Mouse (Mus musculus): ENCODE data around the gene Itih1.

Itih1 gene

DNA sequence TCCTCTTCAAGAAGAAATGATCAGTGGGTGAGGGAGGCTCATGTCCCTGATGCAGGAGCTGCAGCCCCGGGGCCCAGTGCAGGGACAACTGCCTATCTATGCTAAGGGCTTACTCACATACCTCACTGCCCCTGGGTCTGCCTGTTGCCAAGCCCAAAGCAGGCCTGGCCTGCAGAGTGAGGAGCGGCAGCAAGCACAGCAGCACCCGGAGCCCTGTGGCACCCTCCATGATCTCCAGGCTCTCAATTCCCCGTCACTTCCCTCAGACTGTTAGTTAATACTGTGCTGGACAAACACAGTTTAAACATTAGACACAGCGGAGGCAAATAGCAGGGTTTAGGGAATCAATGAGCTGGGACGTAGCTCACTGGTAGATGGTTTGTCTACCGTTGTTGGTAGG lies at the start of gene Itih1:
TSS of gene Itih1 (minus strand) at position 252 of the 400 bp plus-strand sequence.
- DNase-seq (ENCODE audit: low spot score in 2 of 2), result no peak

DNA sequence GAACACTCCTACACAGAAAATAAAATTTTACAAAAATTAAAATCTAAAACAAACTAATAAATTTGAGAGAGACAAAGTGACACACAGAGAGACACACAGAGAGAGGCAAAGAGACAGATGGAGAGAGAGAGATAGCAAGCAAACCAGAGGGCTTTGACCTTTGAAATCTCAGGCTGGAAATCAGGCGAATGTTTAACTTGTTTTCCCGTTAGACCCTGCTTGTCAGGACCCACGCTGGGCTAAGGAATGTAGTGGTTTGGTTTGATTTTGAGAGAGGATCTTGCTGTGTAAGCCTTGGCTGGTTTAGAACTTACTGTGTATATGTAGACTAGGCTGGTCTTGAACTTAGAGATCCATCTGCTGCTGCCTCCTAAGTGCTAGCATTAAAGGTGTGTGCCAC lies 33.1 kb upstream of the Itih1 start:
- DNase-seq (ENCODE audit: low spot score in 2 of 2), result no peak

DNA sequence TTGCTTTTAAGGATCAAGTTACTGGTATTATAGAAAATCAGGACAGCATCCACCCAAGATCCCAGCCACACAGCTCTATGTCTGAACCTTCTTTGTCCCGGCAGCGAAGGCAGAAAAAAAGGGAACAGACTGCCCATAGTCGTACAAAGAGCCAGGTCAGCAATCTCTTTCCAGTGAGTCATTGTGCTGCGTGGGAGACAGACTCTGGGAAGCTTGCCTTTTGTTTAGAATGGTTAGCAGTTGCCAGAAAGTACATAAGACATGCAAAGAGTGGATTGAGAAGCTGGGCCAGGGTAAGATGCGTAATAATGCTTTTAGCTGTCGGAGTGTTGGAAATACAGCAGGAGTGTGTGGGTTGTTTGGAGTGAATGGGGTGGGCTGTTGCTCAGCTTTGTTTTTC lies 31.1 kb upstream of the Itih1 start:
- peak; percentile 7 to 28 for DNase-seq (ENCODE audit: low spot score in 2 of 2)

DNA sequence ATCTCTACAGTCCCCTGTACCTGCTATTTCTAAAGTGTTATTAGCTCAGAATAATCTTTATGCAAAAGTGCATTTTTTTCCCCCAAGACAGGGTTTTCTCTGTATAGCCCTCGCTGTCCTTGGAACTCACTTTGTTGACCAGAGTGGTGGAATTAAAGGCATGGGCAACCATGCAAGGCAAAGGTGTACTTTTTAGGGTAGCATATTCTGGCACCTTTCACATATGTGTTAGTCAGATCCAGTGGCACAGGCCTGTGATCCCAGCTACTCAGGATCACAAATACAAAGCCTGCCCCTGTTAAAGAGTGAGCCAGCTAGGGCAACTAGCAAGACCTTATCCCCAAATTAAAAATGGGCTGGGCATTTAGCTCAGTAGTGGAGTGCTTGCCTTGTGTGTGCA lies 17.3 kb upstream of the Itih1 start:
- no peak for DNase-seq (ENCODE audit: low spot score in 2 of 2)

DNA sequence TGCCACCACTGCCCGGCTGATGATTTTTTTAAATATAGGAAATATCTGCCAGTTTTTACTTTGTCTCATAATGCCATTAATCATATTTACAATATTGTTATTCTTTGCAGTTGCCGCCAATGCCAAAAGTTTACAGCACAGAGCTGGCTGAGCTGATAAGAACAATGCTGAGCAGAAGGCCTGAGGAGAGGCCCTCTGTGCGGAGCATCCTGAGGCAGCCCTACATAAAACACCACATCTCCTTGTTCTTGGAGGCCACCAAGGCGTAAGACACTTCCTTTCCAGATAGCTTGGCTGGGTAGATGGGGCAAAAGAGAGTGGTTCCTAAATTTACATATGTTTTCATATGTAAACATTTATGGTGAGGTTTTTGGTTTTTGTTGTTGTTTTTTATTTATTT lies 15.9 kb upstream of the Itih1 start:
- DNase-seq (ENCODE audit: low spot score in 2 of 2), result no peak

DNA sequence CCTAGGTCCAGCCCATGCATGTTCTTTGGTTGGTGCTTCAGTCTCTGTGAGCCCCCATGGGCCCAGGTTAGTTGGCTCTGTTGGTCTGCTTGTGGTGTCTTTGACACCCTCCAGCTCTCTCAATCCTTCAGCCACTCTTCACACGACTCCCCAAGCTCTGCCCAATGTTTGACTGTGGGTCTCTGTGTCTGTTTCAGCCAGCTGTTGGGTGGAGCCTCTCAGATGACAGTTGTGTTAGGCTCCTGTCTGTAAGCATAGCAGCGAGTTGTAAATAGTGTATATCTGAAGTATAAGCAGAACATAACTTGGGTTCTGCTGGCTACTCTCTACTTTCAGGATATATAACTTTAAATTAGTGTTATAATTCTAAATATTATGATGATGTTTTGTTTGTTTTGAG lies 15.4 kb upstream of the Itih1 start:
- DNase-seq (ENCODE audit: low spot score in 2 of 2), result no peak

DNA sequence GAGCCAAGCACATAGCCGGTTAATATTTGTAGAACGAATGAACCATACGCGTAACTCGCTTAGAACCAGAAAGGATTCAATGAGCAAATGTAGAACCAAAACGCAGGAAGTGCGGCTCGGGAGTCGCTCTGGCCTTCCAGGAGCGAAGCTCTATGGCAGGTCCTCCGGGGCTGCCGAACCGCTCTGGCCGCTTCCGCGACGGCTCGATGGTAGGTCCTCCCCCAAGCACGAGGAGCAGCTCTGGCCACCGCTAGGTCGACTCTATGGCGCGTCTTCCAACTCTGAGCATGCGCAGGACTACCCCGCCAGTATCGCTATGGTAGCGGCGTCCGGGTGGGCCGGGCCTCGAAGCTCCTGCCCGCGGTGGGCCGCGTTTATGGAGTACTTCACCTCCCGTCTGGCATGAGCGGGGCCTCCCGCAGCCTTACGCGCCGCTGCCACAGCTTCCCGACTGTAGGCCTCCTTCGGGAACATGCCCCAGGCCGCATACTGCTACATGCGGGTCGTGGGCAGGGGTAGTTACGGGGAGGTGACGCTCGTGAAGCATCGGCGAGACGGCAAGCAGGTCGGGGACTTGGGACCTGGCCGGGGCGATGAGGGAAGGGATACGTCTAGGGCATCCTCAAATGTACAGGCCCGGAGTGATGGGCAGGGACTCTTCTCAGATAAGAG lies 8.2 kb upstream of the Itih1 start, which contains the start of gene Nek4:
TSS of gene Nek4 (plus strand) at position 224 of the 672 bp plus-strand sequence.
- DNase-seq (ENCODE audit: low spot score in 2 of 2), result peak; percentile 97 to 98

DNA sequence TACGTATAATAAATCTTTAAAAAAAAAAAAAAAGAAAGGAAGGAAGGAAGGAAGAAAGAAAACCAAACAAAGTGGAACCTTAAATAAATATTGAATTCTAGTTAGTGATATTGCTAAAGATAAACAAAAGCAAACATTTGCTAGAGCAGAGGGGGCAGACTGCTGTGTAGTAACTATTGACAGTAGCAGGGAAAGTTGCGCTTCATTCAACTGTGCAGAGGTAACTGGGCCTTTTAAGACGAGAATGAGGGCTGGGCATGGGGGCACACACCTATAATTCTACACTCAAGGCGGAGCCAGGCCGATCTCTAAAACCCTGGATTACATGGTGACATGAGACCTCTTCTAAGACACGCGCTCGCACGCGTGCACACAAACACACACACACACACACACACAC lies 6.9 kb upstream of the Itih1 start:
- no peak for DNase-seq (ENCODE audit: low spot score in 2 of 2)

DNA sequence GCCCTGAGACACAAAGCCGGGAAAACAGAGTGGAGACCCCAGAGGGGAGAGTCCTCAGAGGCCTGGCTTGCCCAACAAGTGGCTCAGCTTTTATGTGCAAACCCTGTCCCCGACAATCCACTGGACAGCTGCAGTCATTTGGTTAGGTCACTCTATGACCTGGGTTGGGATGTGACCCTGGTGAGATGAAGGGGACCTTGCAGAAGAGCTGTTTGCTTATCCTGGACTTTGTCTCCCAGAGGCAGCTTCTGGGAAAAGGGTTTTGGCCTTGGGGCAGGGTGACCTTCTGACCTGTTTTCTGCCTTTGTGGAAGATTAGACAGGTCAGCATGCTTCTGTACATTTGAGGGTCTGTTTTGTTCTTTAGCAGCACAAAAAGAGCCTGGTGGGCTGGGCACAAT lies 1.7 kb upstream of the Itih1 start:
- no peak for DNase-seq (ENCODE audit: low spot score in 2 of 2)

DNA sequence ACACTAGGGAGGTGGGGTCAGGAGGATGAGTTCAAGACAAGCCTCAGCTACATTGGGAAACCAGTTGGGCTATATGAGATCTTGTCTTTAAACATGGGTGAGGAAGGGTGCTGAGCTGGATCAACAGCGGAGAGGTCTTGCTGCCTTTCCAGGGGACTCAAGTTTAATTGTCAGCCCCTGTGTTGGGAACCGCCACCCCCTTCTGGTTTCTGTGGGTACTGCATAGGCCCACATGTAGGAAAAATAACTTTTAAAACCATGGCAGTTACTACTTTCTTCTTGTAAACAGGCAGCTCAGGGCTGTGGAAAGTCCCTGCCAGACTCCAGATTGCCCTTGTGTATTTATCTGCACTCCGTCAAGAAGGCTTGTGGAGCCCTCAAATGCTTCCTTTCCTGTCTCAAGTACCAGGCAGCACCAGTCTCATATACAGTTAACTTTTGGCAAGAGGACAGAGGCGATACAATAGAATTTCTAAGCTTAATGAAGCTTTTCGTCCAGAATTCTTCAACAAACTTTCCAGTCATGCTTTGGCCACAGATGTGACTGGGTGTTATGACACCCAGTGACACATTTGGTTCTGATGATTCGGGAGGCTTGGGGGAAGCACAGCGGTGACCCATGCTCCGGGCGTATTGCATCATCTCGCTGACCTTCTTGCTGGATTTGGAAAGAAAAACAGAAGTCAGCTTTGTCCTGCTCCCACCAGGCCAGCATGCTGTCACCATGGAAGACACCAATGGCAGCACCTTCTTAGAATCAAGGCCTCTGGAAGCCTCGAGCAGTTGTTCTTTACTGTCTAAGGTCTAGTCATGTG lies 978 bp upstream of the Itih1 start:
- peak; percentile 24 to 67 for DNase-seq (ENCODE audit: low spot score in 2 of 2)

DNA sequence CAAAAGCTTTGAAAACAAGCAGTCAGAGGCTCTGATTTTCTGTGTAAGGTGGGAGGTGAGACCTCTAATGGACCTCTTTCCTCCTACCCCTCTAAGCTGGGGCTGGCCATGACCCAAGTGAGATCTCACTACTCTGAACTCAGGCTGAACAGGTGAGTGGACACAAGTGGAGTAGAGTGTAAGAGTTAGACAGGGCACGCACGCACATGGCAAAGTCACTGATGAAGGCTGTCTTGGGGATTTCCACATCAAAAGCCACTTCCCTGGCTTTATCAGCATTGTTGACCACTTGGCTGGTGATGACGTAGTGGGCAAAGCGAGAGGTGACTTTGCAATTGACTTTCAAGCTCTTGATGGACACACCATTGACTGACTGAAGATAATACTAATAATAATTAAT lies 835 bp downstream of the Itih1 start:
- DNase-seq (ENCODE audit: low spot score in 2 of 2), result no peak

DNA sequence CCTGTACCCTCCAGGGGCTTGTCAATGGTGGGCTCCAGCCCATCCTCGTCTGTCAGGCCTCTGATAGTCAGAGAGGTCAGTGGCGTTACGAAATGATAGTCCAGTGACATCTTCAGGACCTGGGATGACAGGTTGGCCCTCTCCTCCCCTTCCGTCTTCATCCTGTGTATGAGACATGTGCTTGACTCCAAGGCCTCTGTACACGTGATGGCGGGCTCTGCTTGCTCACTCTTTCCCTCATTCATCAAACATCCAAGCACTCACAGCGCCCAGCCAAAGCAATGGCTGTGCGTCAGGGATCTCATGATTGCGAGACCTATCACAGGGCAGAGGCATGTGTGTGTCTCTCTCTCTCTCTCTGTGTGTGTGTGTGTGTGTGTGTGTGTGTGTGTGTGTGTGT lies 9.7 kb downstream of the Itih1 start:
- DNase-seq (ENCODE audit: low spot score in 2 of 2), result no peak

DNA sequence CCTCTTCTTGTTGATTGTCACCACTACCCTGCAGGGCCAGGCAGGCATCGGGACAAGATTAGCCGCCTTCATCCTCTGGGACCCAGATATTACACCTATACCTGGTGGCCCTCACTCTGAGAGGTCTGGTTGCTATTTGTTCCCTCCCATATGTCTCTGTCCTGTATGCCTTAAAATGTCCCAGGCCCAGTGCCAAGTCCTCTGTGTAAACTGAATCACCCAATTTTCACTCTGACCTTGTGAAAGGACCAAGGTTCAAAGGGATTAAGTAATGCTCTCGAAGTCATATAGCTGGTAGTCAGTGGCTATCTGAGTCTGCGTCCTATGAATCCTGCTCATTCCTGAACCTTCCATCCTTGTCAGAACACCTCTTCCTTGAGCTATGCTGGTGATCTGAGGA lies 12.7 kb downstream of the Itih1 start:
- no peak for DNase-seq (ENCODE audit: low spot score in 2 of 2)

DNA sequence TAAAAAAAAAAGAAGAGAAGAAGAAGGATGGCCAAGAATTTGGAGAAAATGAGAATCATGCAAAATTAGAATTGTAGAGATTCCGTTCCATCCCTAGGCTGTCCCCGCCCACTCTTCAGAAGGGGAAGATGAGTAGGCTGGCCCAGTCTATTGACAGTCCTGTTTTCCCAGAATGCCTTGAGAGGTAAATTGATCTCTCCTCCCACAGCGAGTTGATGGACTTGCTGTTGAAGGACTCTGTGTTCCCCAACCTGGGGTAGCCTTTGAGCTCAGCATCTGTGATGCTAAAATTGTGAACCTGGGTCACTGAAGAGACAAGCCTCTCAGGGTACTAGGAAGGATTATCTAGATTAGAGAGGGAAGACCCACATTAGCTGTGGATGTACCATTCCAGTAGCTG lies 17.6 kb downstream of the Itih1 start:
- DNase-seq (ENCODE audit: low spot score in 2 of 2), result no peak

DNA sequence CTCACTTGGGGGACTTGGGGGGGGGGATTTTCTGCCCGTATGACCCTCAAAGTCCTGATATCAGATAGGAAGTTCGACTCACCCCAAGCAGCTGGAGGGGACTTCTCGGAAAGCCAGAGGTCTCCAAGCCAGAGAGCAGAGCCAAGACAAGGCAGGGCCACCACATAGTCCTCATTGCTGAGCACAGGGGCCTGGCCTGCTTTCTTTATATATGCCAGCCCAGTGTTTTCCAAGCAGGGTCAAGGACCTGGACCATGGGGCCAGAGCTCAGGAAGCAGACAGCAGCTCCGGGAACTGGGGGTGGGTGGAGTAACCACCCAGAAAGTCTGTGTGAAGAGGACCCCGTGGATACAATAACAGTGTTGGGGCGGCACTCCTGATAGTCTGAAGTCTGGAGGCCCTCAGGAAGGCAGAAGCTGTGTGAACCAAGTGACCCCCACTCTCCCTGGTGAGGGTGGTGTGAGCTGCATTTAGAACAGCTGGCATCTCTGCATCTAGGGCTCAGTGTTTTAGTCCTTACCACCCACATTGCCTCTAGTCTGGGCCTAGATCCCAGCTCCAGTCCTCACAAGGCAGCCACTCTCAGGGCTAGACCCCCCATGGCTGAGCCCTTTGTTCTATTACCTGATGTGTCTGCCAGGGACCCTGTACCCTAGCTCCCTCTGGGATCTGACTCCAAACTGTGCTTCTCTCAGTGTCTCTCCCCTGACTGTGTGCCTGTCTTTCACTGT lies 19.5 kb downstream of the Itih1 start, which contains the start of gene Itih3:
TSS of gene Itih3 (minus strand) at position 386 of the 731 bp plus-strand sequence.
- DNase-seq (ENCODE audit: low spot score in 2 of 2), result peak in 1 of 2 experiments; percentile 16

DNA sequence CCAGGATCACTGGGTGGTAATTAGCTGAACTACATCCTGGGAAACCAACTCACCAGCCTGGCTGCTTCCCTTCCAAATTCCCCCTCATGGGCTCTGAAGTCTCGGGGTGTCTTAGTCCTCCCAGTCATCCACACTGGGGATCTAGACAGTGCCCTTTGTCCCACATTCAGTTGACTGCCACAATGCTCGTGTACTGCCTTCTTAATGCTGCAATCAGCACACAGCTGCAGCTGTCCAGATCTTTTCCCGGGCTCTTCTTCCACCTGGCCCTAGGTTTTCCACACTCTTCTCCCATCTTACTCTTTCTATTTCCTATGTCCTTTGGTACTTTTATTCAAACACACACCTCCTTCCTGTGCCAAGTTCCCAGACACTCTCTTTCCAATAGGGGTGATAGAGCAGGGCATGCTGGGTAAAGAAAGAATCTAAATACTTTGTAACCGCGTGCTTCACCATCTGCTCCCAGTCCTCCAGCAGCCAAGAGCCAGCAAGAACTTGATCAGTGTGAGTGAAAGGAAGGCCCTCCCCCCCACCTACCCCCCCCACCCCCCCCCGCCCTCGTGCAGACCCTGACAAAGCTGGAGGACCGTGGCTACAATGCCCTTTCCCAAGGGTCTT lies 20.9 kb downstream of the Itih1 start:
- DNase-seq (ENCODE audit: low spot score in 2 of 2), result no peak

DNA sequence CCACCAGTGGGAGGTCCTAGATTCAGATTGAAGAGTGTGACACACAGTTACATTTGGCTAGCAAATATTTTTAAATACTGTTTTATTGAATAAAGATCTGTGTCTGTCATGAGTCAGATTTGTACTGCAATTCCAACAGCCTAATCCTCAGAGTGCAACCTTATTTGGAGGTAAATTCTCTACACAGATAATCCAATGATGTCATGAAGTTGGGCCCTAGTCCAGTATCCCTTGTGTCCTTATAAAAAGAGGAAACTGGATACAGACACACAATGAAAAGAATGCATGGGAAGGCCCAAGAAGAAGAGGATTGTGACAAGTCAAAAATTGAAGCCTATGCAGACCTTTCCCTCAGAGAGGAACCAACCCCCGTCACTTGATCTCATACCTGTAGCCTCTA lies 26.6 kb downstream of the Itih1 start:
- no peak for DNase-seq (ENCODE audit: low spot score in 2 of 2)

DNA sequence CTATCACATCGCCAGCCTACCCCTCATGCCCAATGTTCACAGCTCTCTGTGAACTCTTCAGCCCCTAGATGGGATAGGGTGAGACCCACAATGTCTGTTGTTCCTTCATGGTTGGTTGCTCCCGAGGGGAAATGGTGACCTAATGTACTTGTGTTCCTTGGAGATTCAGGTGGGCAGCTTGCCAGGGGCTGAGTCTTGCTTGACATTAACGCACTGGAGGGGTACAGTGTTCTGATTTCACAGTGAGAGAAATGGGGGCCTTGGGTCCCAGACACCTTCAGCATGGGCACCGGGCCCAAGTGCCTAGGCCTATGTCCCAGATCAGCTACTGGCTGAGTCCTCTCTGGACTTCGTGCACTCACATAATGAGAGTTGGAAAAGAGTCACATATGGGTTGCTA lies 29.7 kb downstream of the Itih1 start:
- no peak for DNase-seq (ENCODE audit: low spot score in 2 of 2)

DNA sequence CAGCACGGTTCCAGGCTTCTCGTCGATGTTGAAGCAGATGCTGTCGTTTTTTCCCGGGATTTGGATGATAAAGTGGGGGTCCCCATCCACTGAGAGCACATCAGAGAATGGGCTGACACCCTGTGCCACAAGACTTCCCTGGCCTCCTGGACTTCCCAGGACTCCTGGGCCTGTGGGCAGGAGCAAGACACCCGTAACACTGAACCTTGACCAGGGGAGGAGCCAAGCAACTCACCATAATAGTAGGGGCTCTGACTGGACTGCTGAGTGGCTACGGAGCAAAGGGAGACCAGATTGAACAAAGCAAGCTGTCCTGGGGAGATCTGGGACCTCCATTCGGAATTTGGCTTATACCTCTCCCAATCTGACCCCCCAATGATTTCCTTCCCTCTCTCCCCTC lies 30.4 kb downstream of the Itih1 start:
- no peak for DNase-seq (ENCODE audit: low spot score in 2 of 2)

DNA sequence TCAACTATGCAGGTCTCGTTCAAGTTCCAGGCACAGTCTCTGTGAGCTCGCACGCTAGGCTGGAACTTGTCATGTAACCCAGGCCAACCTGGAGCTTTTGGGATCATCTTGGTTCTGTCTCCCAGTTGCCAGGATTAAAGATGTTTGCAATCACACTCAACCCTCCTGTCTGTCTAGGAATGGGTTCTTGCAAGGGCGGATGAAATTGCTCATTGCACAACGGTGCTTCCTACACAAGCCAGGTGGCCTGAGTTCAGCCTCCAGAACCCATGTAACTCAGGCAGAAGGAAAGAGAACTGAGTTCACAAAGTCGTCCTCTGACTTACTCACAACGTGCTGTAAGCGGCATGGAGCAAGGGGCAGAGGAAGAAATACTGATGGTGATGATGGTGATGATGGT lies 31.9 kb downstream of the Itih1 start:
- no peak for DNase-seq (ENCODE audit: low spot score in 2 of 2)

DNA sequence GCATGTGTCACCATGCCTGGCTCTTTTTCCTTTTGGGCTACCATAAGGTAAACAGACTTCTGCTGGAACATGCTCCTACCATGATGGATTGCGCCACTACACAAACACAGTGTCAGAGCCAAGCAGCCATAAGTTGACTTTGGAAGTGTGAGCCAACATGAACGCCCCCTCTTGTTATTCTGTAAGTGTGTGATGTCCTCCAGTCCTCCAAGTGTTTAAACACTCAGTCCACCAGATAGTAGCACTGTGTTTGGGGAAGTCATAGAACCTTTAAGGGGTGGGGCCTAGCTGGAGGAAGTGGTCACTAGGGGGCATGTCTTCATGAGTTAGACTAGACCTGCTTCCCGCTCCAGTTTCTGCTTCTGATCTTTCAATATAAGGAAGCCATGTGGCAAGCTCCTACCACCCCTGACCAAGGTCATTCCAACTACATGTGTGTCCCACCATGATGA lies 35.2 kb downstream of the Itih1 start:
- DNase-seq (ENCODE audit: low spot score in 2 of 2), result no peak

DNA sequence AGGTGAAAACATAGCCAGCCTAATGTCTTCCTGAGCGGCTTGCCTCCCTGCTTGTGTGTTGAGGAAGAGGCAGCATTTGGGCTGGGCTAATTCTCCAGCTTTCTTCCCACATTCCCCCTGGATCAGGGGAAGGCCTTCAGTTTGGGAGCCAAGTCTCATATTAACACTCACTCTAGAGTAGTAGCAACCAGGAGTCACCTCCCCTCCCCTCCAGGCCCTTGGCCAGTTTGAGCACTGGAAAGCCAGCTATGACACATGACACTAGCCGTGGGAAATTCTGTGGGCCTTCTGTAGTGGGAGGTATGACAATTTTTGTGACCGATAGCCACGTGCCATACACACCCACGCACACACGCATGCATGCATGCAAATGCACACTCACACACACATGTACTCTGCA lies 37.1 kb downstream of the Itih1 start:
- DNase-seq (ENCODE audit: low spot score in 2 of 2), result no peak
